Mouse (Mus musculus) heart, postnatal 14 days (tissue): ENCODE data around the gene Atp6v0e2. TPM values are rescaled to one million over a fixed set of nuclear protein-coding genes. Genes with fewer than 3 reads are reported as not detected.

Source experiments
- DNase-seq, 2 experiments: peaks; one replicate each; pipeline ENCODE4 v3.0.0; 2021 to 2022
- intact Hi-C: fragments of 180-260 bp; cut with DNase I; formaldehyde crosslinking; loops from one replicate; pipeline ENCODE4 v1.15.1; 2025
- total RNA-seq, 2 experiments: library from RNA; stranded (reverse); gene quantifications; 2 replicates each; pipeline ENCODE4 v1.2.3; 2021

Atp6v0e2 gene
- total RNA-seq, 2 experiments from 2014 or later, result 17.2 to 18.2 TPM

DNA sequence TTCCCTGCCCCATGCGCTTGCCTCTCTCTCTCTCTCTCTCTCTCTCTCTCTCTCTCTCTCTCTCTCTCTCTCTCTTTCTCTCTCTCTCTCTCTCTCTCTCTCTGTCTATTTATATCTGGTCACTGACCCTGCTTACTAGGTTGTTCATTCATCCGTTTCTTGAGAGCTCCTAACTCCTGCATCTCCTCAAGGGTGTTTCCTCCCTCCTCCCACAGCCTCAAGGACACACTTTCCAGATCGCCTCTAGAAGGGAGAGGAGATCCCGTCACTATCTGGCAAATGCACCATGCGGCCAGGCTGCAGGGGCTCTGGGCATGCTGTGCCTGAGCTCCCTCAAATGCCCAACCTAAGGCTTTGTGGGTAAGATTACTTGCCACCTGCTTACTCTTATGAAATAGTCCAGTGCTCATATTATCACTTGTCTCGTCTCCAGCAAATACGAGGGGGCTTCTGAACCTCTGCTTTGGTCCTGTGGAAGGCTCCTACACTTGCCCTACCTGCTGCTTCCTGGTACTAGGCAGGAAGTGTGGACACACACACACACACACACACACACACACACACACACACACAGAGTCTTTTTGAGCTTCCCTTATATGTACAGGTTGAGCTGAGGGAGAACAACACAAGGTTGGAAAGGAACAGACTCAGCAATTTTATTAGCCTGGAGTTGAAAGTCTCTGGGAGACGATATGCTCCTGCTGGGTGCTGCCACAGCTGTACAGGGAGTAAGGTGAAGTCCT lies 31.8 kb downstream of the Atp6v0e2 start:
- DNase-seq, result no peak
- intact Hi-C loops, result no loop called here

DNA sequence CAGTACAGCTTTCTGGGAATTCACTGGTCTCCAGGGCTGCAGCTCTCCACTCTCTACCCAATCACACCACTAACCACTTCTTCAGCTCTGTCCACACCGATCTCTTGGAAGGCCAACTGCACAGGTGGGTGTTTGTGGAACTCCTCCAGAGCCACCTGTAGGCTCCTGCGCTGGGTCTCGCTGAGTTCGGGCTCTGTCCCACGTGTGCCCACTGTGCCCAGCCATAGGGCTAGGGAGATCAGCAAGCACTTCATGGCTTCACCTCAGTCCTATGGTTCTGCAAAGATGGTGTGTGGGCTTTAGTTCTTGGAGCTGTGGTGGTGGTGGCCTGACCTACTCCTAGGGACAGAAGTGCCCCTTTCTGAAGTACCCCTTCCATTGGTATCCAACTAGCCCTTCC lies 34.6 kb downstream of the Atp6v0e2 start:
- no peak for DNase-seq
- intact Hi-C loops, result no loop called here

DNA sequence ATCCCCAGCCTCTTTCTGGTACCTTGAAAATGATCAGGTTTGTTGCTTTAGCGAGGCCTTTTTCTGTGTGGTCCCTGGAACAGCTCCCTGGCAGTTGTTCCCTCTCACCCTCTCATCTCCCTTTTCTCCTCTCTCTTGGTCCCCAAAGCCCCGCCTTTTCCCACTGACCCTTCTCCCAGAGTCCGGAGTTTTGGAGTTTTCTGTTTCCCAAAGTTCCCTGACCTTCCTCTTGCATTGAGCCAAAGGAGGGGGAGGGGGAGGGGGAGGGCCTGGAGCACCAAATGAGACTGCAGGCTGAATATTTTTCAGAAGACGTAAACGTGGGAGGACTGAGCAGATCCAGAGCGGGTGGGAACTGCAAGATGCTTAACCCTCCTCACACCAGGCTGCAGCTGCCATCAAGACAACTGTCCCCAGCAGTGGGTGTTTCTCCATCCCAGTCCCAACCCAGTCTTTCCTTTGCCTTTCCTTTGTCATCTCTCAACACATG lies 35.2 kb downstream of the Atp6v0e2 start, which contains the start of gene Rarres2:
Gene Rarres2 (minus strand): TSS at position 218 of the 490 bp plus-strand sequence.
- DNase-seq, result peak; percentile 59 to 67

DNA sequence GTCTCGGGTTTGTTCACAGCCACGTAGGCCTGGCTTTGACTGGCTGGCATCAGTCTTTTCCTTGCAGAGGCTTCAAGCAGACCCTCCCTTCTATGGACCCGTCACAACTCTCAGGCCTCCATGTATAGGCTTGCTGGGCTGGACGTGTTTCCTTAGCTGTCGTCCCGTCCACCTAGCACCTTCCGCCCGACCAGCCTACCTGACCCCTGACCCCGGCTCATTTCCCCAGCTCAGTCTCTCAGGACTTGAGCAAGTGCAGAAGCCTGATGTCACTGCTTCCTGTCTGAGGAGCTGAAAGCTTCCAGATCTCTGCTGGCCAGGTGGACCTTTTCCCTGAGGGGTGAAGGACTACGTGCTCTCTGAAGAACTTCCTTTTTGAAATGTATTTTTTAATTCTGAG lies 35.9 kb downstream of the Atp6v0e2 start:
- DNase-seq, result peak; percentile 44 to 51
- intact Hi-C loops, result no loop called here

More for the DNA sequence above, 35.2 kb downstream of the Atp6v0e2 start, which contains the start of gene Rarres2:
- intact Hi-C loops, result no loop called here

DNA sequence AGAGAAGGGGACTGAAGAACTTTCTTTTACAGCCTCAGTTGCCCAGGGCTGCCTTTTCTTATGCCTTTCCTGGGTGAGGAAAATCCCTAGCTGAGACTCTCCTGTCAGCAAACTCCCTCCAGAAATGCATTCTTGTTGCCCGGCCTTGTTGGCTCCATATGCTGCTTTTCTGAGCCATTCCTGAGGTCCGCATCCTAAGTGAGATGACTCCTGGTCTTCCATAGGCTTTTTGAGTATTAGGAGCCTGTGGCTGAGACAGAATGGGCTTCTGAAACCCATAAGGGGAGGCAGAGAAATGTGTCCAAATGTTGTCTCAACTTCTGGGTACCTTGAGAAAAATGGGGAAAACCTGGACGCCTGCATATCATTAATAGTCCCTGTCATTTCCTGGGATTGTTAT lies 36.6 kb downstream of the Atp6v0e2 start:
- DNase-seq, result no peak
- intact Hi-C loops, result no loop called here

DNA sequence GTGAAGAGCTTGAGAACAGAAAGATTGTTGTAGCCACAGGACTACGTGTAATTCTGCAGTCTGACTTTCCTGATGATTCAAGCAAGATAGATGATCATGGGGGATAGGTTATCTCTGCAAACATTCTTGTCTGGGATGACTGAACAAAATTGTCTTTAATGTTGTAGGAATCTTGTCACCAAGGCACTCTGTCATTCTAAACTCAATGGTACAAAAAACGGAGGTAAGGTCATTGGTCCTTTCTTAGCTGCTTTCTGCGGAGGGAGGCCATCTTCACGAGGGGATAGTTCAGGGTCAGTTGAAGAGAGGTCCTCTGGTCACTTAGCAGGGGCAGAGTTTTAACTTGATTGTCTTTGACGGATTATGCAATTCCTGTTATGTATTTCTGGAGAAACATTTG lies 41.3 kb downstream of the Atp6v0e2 start:
- intact Hi-C loops, result no loop called here
- no peak for DNase-seq

DNA sequence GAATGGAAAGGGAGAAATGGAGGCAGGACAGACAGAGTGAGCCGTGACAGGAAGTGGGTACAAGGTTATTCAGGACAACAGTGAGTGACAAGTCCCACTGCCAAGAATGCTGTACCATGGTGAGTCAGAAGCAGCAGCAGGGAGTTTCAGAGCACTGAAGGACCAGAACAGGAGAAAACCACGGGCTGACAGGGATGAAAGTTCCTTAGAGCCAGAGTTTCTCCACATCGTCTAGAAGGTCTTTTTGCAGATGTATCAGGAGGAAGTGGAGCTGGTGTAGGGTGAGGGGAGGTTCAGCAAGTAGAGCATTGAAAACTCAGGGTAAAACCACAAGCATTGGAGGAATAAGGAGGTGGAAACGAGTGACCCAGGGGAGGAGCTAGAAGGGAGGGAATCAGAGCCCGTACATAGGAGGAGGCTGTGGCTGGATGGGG lies 41.8 kb downstream of the Atp6v0e2 start:
- intact Hi-C loops, result no loop called here
- DNase-seq, result peak in 1 of 2 experiments; percentile 25

DNA sequence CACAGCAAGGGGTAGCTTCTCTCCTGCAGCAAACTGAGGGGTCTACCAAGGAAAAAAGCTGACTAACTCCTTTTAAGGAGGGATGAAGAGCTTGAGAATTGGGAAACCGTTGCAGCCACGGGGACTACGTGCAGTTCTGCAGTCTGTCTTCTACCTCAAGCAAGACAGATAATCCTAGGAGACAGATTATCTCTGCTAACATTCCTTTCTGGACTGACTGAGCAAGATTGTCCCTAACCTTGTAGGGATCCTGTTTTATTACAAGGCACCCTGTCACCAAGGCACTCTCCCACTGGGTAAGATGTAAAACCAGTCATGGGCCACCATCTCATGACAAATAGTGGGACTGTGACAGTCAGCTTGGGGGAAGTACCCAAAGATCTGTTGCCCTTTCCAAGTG lies 43.8 kb downstream of the Atp6v0e2 start:
- intact Hi-C loops, result loop anchor here (2.0 kb wide), 1 partner anchor 64 kb away; no protein-coding TSS in a partner anchor
- no peak for DNase-seq

DNA sequence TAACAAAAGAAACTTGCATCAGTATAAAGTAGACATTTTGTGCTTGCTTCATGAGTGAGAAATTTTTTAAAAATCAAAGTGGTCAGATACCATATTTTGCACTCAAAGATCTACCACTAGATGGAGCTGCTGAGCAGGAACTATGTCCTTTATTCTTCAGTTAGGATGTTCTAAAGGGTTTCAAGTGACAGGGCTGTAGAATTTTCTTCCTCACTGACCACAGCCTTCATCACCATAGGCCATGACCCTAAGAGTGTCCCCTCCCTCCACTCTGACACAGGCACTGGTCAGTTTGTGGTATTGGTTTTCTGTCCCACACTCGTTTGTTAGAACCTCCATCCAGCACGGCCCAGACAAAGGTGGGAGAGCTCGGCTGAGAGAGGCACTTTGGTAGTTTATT lies 44.6 kb downstream of the Atp6v0e2 start:
- intact Hi-C loops, result loop anchor here (2.0 kb wide), 1 partner anchor 29 kb away; no protein-coding TSS in a partner anchor
- peak in 1 of 2 experiments; percentile 60 for DNase-seq

DNA sequence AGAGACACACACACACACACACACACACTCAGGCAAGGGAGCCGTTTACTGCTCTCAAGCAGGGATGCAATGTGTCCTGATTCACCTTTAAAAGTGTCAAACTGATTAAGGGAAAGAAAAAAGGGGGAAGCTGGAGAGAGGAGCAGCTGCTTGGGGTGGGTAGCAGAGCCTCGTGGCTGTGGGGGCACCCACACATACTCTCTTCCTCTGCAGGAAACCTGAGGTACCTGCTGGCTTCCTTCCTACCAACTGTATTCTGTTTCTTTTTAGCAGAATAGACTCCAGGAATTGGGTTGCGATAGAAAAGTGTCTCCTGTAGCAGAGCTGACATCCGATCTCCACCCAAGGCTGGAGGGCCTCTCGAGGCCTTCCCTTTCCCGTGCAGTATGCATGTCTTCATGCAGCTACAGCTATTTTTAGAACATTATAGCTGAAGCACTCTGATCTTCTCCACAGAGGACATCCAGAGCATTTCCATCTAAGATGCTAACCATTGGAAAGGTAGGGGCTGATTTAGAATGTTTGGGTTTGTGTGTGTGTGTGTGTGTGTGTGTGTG lies 51.9 kb downstream of the Atp6v0e2 start, which contains the start of gene Gm45021:
Gene Gm45021 (plus strand): TSS at position 417 of the 557 bp plus-strand sequence.
- DNase-seq, result no peak
- intact Hi-C loops, result no loop called here

Other genes starting within 250 kb of the Atp6v0e2 start
- 10 to 100 TPM; 24.9 to 26.5 TPM for gene Krba1, start 142.0 kb upstream of the Atp6v0e2 start, total RNA-seq
- gene Zfp467, start 91.8 kb upstream of the Atp6v0e2 start, total RNA-seq, result 10 to 100 TPM; 13.8 to 16.4 TPM
- under 1 TPM; 0.43 to 0.51 TPM for gene Sspo, start 89.4 kb upstream of the Atp6v0e2 start, total RNA-seq
- gene Lrrc61, start 17.2 kb downstream of the Atp6v0e2 start, total RNA-seq, result 10 to 100 TPM; 12.9 to 14.5 TPM
- gene Rarres2, start 35.2 kb downstream of the Atp6v0e2 start, total RNA-seq, result 10 to 100 TPM; 87.7 to 93.2 TPM
- not detected for gene Gm45021, start 52.0 kb downstream of the Atp6v0e2 start, total RNA-seq
- gene Repin1, start 56.3 kb downstream of the Atp6v0e2 start, total RNA-seq, result 10 to 100 TPM; 24.0 to 27.5 TPM
- gene Gm44965, start 56.3 kb downstream of the Atp6v0e2 start, total RNA-seq, result not detected
- 1 to 10 TPM; 8.2 to 8.3 TPM for gene Zfp775, start 64.4 kb downstream of the Atp6v0e2 start, total RNA-seq
- gene AI854703, start 89.1 kb downstream of the Atp6v0e2 start, total RNA-seq, result under 1 TPM; 0.24 to 0.67 TPM
- gene Gimap8, start 109.6 kb downstream of the Atp6v0e2 start, total RNA-seq, result 10 to 100 TPM in 1 of 2 experiments, 1 to 10 TPM in 1; 8.6 to 11.0 TPM
- gene Gimap9, start 138.5 kb downstream of the Atp6v0e2 start, total RNA-seq, result 1 to 10 TPM; 4.2 to 6.4 TPM
- 10 to 100 TPM; 32.2 to 42.6 TPM for gene Gimap4, start 146.9 kb downstream of the Atp6v0e2 start, total RNA-seq
- 10 to 100 TPM; 48.0 to 53.9 TPM for gene Gimap6, start 170.6 kb downstream of the Atp6v0e2 start, total RNA-seq
- gene Gm28053, start 181.0 kb downstream of the Atp6v0e2 start, total RNA-seq, result 1 to 10 TPM; 3.5 to 7.9 TPM
- gene Gimap7, start 181.0 kb downstream of the Atp6v0e2 start, total RNA-seq, result under 1 TPM; 0.22 to 0.24 TPM
- 10 to 100 TPM; 14.6 to 15.7 TPM for gene Gimap1, start 201.4 kb downstream of the Atp6v0e2 start, total RNA-seq
- 1 to 10 TPM; 8.3 to 9.0 TPM for gene Gimap5, start 208.6 kb downstream of the Atp6v0e2 start, total RNA-seq
- under 1 TPM; 0.67 to 0.68 TPM for gene Gimap3, start 233.2 kb downstream of the Atp6v0e2 start, total RNA-seq